Mouse (Mus musculus): ENCODE results near the gene Ankrd39.

The Ankrd39 gene

DNA sequence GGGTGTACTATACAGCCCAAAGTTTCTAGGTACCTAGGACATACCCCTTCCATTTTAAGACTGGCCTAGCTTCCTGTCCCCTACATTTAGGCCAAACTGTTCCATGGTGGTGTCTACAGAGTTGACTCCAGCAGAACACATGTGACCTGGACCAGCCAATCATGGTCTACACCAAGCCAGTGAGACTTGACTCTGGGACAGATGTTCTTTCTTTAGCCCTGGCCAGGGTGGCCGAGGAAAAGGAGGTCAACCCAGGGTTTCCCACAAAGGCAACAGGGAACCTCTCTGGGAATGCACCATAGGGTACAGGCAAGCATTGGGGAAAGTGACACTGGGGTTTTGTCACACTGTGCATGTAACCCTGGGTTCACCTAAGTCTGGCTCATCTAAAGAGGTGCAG lies 25.5 kb upstream of the Ankrd39 start:
- in situ Hi-C loops (cut with MboI; ENCODE audit: unreplicated experiment in 2 of 2): no loop called here

DNA sequence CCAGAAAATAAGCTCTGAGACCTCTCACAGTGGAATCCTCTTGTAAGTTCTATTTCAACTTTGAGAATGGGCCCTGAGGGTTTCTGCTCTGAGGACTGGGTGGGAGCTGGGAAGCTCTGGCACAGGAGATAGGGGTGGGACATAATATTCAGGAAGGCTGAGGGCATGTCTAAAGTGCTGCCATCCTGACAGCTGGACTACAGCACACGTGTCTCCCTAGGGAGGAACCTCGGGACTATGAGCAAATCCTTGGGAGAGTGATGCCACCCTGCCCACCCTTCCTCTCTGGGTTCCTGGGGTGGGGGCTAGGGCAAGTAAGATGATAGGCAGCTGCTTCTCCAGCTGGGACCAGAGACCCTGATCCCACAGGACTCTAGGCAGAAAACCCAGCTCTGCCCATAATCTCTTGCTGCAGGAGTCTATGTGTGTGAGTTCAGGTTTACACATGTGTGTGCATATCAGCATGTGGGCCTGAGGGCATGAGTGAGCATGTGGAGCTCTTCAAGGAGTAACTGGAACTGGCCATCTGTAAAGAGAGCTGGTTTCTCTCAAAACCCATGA lies 25.0 kb upstream of the Ankrd39 start:
- in situ Hi-C loops (cut with MboI; ENCODE audit: unreplicated experiment in 2 of 2): no loop called here

- in situ Hi-C loops (cut with MboI; ENCODE audit: unreplicated experiment in 2 of 2): no loop called here
These were observed 24.4 kb upstream of the Ankrd39 start for GRCm38 (mm10) chr1:36571627-36572026.

DNA sequence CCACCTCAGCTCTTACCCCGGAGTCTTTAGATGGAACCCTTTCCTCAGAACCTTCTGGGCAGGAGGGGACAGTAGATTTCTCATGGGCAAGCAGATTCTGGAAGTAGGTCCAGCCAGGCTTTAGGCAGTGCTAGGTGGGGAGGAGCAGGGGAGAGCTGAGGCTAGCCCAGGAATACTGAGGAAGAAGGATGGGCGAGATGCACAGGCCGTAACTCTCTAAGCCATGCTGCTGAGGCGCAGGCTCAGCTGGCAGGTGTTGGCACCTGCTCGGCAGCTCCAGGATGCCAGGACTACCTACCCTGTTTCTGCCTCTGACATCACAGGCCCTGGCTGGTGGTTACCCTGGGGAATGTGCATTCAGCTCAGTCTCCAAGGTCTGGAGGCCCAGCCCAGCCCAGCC lies 23.1 kb upstream of the Ankrd39 start:
- in situ Hi-C loops (cut with MboI; ENCODE audit: unreplicated experiment in 2 of 2): no loop called here

DNA sequence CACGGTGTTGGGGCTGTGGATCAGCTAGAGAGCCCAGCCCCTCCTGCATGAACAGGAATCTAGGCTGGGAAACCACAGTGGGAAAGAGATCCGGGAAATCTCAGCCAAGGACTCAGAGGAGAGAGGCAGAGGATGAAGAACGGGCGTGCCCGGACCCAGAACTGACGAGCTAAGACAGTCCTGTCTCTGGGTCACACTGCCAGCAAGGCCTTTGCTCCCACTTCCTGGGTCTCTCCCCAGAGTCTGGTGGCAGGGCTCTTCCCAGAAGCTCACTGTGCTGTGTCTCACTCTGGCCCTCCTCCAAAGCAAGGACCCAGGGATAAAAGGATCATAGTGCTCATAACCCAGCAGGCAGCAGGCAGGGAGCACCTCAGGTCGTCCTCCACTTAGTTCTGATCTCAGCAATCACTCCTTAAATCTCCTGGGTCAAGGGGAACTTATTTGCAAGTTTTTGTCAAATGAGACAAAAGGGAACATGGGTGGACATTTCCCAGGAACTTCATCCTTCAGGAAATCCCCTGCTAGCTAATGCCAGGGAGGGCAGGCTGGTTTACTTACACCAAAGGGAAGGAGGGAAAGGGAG lies 22.5 kb upstream of the Ankrd39 start:
- in situ Hi-C loops (cut with MboI; ENCODE audit: unreplicated experiment in 2 of 2): no loop called here

GRCm38 (mm10) chr1:36568776-36569175 lies 21.5 kb upstream of the Ankrd39 start:
- in situ Hi-C loops (cut with MboI; ENCODE audit: unreplicated experiment in 2 of 2): no loop called here

GRCm38 (mm10) chr1:36567818-36568603 lies 20.8 kb upstream of the Ankrd39 start:
- in situ Hi-C loops (cut with MboI; ENCODE audit: unreplicated experiment in 2 of 2): no loop called here

DNA sequence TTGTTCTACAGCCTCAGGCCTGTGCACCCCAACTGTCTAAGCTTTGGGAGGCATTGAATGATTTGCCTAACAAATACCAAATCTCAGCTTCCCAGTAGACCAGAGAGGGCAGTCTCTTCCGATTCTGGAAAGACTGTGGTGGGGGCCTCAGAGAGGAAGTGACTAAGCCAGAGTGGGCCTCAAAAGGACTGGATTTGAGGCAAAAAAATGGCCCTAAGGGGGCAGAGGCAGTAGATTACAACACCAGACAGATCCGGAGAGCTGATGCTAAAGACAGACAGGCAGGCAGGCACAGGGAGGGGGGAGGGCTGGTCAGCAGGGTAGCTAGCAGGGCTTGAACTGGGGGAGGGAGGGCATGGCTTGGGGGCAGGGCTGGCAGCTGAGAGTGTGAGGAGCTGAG lies 19.2 kb upstream of the Ankrd39 start:
- in situ Hi-C loops (cut with MboI; ENCODE audit: unreplicated experiment in 2 of 2): no loop called here

DNA sequence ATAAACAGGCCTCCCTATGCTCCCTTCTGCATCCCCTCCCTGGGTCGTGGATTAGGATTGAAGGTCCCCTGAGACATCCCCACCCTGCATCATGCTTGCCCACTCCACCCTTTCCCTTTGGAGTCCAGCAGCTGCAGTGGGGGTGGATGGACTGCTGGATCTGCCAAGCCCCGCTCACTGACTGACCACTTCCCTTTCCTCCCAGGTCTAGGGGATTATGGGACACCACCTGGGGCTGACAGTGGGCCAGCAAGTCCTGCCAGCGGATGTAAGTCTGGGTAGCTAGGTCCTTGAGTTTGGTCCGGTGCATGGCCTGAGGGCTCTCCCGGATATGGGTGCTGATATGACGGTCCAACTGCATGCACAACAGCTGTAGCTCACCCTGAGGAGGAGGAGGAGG lies 16.9 kb upstream of the Ankrd39 start:
- in situ Hi-C loops (cut with MboI; ENCODE audit: unreplicated experiment in 2 of 2): no loop called here

- in situ Hi-C loops (cut with MboI; ENCODE audit: unreplicated experiment in 2 of 2): no loop called here
These were observed 16.4 kb upstream of the Ankrd39 start for GRCm38 (mm10) chr1:36563632-36564031.

GRCm38 (mm10) chr1:36563197-36563596 lies 16.0 kb upstream of the Ankrd39 start:
- in situ Hi-C loops (cut with MboI; ENCODE audit: unreplicated experiment in 2 of 2): no loop called here

DNA sequence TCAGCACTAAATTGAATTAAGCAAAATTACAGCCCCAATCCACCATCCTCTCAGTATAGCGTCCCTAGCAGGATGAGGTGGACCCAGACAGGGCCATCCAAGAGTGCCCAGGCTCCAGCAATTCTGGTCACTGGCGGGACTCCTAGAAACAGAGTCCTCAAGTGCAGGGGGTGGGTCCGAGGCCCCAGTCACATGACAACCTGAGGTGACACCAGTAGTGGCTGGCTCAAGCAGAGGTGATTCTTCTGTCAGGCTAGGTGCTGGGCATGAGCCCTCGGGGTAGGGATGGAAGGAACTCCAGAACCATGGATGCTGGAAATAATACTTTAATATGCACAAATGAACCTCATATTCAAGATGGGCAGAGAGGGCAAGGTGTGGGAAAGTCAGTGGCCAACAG lies 15.1 kb upstream of the Ankrd39 start:
- in situ Hi-C loops (cut with MboI; ENCODE audit: unreplicated experiment in 2 of 2): no loop called here

- in situ Hi-C loops (cut with MboI; ENCODE audit: unreplicated experiment in 2 of 2): no loop called here
These were observed 13.7 kb upstream of the Ankrd39 start for GRCm38 (mm10) chr1:36560903-36561302.

GRCm38 (mm10) chr1:36559888-36560287 lies 12.6 kb upstream of the Ankrd39 start:
- in situ Hi-C loops (cut with MboI; ENCODE audit: unreplicated experiment in 2 of 2): no loop called here

GRCm38 (mm10) chr1:36559256-36559655 lies 12.0 kb upstream of the Ankrd39 start:
- in situ Hi-C loops (cut with MboI; ENCODE audit: unreplicated experiment in 2 of 2): no loop called here

DNA sequence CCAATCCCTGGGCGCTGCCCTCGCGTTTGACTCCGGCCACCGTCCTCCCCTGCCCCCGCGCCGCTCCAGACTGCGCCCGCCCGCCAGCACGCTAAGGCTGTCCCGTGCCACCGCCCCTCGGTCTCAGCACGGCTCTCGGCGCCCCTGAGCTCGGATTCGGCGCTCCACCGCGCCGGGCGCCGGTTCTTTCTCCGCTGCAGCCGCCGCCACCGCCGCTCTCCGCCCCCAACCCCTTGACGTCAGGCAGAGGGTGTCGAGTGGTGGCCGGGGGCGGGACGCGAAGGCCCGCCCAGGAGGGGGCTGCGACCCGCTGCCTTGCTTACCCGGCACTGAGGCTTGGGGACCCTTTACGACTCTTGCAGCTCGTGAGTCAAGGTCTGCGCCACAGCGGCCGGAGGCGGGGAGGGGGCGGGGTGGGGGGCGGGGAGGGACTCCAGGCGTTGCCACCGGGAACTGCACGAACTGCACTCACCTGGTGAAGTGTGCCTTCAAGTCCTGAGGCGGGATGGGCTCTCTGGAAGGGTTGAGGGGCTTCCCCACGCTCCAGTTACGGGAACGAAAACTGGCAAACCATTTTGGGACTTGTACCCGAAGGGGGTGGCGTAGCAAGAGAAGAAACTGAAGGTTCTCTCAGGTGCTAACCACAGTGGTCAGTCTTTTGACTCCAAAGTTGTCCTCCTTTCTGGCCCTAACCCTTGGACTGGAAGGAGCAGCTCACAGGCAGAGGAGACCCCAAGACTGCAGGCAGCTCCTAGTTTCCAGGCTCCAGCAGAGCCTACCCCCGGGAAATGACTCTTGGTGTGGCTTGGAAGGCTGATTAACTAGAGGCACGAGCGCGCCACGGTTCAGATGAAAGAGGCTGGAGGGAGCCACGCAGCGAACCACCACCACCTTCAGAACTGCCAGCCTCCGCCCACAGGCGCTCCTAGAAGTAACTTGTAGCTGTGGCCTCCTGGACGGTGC lies 11.1 kb upstream of the Ankrd39 start, which contains the start of gene Sema4c:
Gene Sema4c, minus strand, starts transcription at position 319 of the 963 bp plus-strand sequence.
- in situ Hi-C loops (cut with MboI; ENCODE audit: unreplicated experiment in 2 of 2): no loop called here

DNA sequence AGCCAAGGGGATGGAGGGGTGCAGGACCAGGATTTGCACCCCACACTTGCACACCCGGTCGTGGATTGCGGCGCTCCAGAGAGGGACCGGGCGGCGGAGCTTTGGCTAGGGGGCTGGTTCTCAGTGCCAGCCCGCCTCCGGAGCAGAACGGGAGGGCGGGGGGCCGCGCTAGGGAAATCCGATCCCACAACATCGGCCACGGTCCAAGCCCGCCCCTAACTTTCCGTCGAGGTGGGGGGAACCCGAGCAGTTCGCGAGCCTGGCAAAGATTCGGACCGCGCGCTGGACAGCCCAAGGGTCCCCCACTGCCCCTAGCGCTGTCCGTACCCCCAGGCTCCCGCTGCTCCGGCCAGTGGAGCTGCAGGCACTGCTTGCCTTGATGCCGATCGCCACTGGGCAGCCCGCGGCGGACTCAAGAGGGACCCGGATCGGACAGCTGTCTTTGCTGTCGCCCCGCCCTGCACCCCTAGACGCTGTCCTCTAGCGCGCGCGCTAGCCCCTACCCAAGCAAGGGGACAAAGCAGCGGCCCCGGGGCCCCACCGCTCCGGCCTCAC lies 10.3 kb upstream of the Ankrd39 start:
- in situ Hi-C loops (cut with MboI; ENCODE audit: unreplicated experiment in 2 of 2): no loop called here

DNA sequence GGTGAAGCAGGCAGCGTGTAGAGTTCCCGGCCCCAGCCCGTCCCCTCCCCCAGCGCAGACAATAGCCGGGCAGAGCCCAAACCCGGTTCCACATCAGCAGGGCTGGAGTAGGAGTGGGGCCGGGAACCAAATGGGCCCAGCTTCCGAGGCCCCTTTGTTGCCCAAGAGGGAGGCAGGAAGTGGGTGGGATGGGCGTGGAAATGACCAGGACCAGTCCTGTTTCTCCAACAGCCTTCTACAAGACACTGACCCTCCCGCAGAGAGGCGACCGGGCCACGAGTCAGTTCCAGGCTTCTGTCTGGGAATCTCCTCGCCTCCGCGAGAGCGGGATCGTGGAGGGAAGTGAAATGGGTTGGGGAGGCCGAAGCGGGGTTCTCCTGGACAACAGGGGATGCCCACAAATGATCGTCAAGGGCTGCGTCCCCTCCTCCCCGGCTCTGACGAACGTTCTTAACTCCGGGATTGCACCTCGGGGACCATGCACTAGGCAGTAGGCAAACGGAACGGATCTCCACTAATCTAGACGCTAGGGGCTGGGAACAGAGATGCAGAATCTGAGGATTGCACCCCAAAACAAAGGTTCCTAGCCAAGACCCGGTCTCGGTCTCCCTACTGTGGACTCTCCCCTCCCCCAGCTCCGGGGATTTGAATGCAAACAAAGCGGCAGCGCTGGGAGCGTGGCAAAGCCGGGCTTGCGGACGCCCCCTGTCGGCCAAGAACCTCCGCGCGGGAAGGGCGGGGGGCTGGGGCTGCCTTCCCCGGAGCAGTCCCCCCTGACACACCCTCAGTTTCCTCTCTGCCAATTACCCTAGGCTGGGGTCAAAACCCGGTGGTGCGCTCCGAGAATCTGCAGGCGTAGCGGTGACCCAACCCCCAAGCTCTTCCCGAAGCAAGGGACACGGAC lies 9.6 kb upstream of the Ankrd39 start:
- in situ Hi-C loops (cut with MboI; ENCODE audit: unreplicated experiment in 2 of 2): no loop called here

DNA sequence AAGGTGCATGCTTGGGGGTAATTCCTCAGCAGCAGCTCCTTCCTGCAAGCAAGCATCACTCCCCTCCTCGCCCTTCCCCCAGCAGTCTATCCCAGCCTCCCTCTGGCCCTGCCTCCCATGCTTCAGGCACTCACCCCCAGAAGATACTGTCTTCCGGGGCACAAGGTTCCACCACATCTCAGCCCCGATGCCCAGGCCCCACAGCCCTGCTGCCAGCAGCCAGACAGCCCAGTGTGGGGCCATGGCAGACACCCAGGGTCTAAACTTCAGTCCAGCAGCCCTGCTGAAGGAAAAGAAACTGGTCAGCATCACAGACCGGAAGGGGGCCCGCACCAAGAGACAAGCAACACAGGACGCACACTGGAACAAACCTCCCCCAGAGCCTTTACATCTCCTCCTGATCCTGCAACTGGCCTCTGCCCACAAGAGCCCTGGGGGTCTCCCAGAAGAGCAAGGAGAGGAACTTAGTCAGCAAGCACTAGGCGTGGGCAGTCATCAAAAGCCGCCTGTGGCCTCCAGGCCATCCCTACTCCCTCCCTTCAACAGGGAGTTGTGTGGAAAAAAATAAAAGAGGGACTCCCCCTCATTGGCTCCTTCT lies 8.7 kb upstream of the Ankrd39 start:
- in situ Hi-C loops (cut with MboI; ENCODE audit: unreplicated experiment in 2 of 2): no loop called here
